Mouse (Mus musculus) embryonic facial prominence, embryonic 15.5 days (tissue): ENCODE data around the gene Rdx. TPM values are rescaled to one million over a fixed set of nuclear protein-coding genes. Genes with fewer than 3 reads are reported as not detected.

ENCODE experiments used
- ATAC-seq: fragments of 200-750 bp; cut with Nextera tagmentation; 2 replicates; pipeline ENCODE4 v1.8.0; 2017; ENCODE audit warnings: low read depth, moderate TSS enrichment; ENCODE audit not compliant: insufficient number of reproducible peaks, low FRiP score, low TSS enrichment
- H3K27ac ChIP-seq: fragments of 300-500 bp; sonication (generic); replicated peaks from 2 replicates; pipeline ENCODE4 v1.5.1; 2015; ENCODE audit warnings: mild to moderate bottlenecking, inconsistent platforms
- H3K27me3 ChIP-seq: fragments of 300-500 bp; sonication (generic); 2 replicates; pipeline ENCODE4 v1.6.1; 2015; ENCODE audit warnings: inconsistent platforms
- H3K36me3 ChIP-seq: fragments of 300-500 bp; sonication (generic); 2 replicates; pipeline ENCODE4 v1.6.1; 2015; ENCODE audit warnings: mild to moderate bottlenecking, inconsistent platforms
- H3K4me1 ChIP-seq: fragments of 300-500 bp; sonication (generic); 2 replicates; pipeline ENCODE4 v1.6.1; 2015; ENCODE audit warnings: inconsistent platforms
- H3K4me2 ChIP-seq: fragments of 300-500 bp; sonication (generic); replicated peaks from 2 replicates; pipeline ENCODE4 v1.6.1; 2015; ENCODE audit warnings: mild to moderate bottlenecking, inconsistent platforms
- H3K4me3 ChIP-seq: fragments of 300-500 bp; sonication (generic); replicated peaks from 2 replicates; pipeline ENCODE4 v1.5.1; 2015; ENCODE audit warnings: mild to moderate bottlenecking, inconsistent platforms
- H3K9ac ChIP-seq: fragments of 300-500 bp; sonication (generic); 2 replicates; pipeline ENCODE4 v1.6.1; 2015; ENCODE audit warnings: inconsistent platforms
- H3K9me3 ChIP-seq: fragments of 300-500 bp; sonication (generic); replicated peaks from 2 replicates; pipeline ENCODE4 v1.6.1; 2016; ENCODE audit warnings: inconsistent platforms
- WGBS: fragments of 180-500 bp; shearing (Covaris S2); methylation state at CpG from one replicate; pipeline ENCODE4 v1.1.7; 2015; 5-methylcytosine and 5-hydroxymethylcytosine counted together
- polyA plus RNA-seq: library from polyadenylated mRNA; unstranded; fragments of >200 nt; fragmentation: Nextera tagmentation; extraction: Ambion mirVana; gene quantifications from 2 replicates; pipeline ENCODE4 v1.2.1, GENCODE M21; 2015

Gene Rdx
- polyA plus RNA-seq = 105 and 109 TPM in 2 replicates

DNA sequence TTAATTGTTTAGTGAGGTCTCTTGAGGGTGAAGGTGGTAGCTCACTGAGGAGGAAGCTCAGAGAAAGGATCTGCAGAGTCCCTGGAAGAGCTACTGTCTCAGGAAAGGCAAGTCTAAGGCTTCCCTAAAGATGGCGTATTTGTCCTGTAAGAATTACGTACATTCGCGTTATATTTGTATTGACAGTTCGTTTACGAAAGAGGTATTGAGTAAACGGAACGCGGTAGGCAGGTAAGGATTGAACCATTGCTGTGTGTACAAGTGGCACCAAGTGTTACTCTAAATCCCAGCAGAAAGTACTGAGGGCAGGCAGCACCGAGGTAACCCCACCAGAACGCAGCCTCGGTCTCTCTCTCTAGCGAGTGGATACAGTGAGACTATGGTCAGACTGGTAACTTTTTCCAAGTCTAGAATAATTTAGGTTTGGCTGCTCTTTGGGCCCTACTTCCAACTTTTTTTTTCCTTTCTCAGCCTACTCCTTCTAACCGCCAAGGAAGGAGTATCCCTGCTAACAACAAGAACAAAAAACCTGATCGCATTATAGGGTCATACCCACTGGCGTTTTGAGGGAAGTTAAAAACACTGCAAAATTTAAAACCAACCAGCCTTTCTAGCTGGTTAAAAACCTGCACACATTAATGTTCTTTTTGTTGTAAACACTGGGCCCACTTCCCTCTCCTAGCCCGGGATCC, at the start of gene Rdx:
Rdx (plus strand) TSS at position 45 of the 692 bp plus-strand sequence.
- H3K4me3 ChIP-seq = peak within 1 kb of the TSS; percentile 90
- peaks cover 20% of the 10 kb centered on the region for H3K4me1 ChIP-seq
- H3K9me3 ChIP-seq = no peaks in the 10 kb centered on the region
- peak within 1 kb of the TSS; percentile 97 for H3K9ac ChIP-seq
- H3K4me2 ChIP-seq = peak within 1 kb of the TSS; percentile 59
- no peaks in the 10 kb centered on the region for H3K27me3 ChIP-seq
- 1% methylated on average over 17 of the region's 17 CpGs for WGBS
- peak; percentile 5; the same call in 1 of the 2 replicates for ATAC-seq
- H3K36me3 ChIP-seq = no peaks in the 10 kb centered on the region
- H3K27ac ChIP-seq = peak within 1 kb of the TSS; percentile 100

DNA sequence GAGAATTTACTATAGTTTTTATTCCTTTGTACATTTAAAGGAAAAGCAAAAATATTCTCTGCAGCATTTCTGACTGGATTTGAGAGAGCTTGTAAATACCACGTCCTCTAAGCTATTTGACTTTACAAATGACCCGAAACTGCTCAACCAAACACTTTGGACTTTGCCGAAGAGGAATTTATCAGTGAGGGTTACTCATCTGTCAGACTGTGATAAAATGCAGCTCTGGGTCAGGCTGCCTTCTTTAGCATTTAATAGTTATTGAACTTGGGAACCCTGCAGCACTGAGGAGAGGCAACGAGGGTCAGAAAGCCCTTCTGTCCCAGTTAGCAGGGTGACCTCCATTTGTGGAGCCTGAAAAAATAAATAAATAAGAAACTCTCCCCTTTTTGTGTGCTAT, 43.5 kb upstream of the Rdx start:
- no peak overlapping the region for H3K4me2 ChIP-seq
- no peak overlapping the region for H3K9ac ChIP-seq
- ATAC-seq = no peak
- H3K27me3 ChIP-seq = no peaks in the 10 kb centered on the region
- no peak overlapping the region for H3K27ac ChIP-seq
- H3K36me3 ChIP-seq = no peaks in the 10 kb centered on the region
- no peaks in the 10 kb centered on the region for H3K9me3 ChIP-seq
- 79% methylated on average over 4 of the region's 4 CpGs for WGBS
- no peak overlapping the region for H3K4me3 ChIP-seq
- no peaks in the 10 kb centered on the region for H3K4me1 ChIP-seq

DNA sequence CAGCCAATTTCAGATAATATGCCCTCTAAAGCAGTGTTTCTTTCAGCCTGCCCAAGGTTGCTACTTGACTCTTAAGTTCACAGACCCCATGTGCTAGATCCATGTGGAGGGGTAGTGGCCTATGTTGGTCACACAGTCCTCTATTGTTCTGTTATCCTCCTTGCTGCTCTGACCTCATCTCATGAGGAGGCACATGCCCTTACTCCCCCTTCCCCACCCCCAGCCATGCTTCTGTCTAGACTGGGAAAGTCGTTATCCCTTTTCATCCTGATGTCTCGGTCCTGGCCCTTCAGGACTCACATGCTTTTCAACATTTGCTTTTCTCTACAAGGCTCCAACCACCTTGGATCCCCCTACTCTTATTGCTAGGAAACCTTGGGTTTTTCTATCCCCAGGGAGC, 39.6 kb upstream of the Rdx start:
- no peaks in the 10 kb centered on the region for H3K36me3 ChIP-seq
- no peak overlapping the region for H3K4me3 ChIP-seq
- H3K27me3 ChIP-seq = no peaks in the 10 kb centered on the region
- no peak overlapping the region for H3K9ac ChIP-seq
- H3K4me2 ChIP-seq = no peak overlapping the region
- H3K4me1 ChIP-seq = no peaks in the 10 kb centered on the region
- ATAC-seq = no peak
- WGBS = 44% methylated on average over 2 of the region's 2 CpGs
- H3K9me3 ChIP-seq = no peaks in the 10 kb centered on the region
- H3K27ac ChIP-seq = no peak overlapping the region

DNA sequence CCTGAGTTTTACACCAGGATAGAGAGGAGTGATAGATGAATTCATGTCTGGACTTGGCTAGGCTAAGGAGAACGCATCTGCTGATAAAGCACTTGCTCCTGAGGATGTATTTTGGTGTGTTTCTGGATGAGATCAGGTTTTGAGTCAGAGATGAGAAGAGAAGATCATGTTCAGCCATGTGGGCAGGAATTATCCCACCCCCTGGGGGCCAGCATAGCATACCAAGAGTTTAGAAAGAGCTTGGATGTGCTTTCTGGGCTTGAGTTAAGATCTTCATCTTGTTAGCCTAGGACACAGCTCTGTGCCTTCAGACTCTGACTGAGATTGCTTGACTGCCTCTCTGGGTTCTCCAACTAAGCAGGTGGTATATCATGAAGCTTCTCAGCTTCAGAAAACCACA, 38.5 kb upstream of the Rdx start:
- H3K36me3 ChIP-seq = no peaks in the 10 kb centered on the region
- ATAC-seq = no peak
- no peak overlapping the region for H3K4me2 ChIP-seq
- H3K27ac ChIP-seq = no peak overlapping the region
- WGBS = 83% methylated on average over 1 of the region's 1 CpGs
- H3K27me3 ChIP-seq = no peaks in the 10 kb centered on the region
- H3K4me3 ChIP-seq = no peak overlapping the region
- H3K9me3 ChIP-seq = no peaks in the 10 kb centered on the region
- H3K9ac ChIP-seq = no peak overlapping the region
- H3K4me1 ChIP-seq = no peaks in the 10 kb centered on the region

DNA sequence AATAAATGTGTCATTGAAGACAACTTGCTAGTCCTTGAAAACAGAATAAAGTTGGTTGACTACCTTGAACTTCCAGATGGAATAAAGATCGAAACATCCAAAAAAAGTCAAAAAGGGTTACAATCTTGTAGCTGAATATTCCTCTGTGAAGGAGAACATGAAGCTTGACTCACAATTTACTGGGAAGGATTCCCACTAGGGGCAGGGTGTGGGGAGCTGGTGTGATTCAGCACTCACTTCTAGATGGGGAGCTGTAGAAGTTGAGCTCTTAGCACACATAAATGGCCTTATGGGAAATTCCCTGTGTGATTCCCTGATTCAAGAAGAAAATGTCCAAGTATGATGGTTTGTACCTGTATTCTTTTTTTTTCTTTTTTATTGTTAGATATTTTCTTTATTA, 34.7 kb upstream of the Rdx start:
- Histone ChIP-seq H3K4me3 (no peak overlapping the region), H3K27me3 (no peaks in the 10 kb centered on the region), H3K36me3 (no peaks in the 10 kb centered on the region), H3K9ac (no peak overlapping the region), H3K27ac (no peak overlapping the region), H3K9me3 (no peaks in the 10 kb centered on the region), H3K4me1 (no peaks in the 10 kb centered on the region), H3K4me2 (no peak overlapping the region)
- no peak for ATAC-seq
- WGBS = 98% methylated on average over 1 of the region's 1 CpGs

DNA sequence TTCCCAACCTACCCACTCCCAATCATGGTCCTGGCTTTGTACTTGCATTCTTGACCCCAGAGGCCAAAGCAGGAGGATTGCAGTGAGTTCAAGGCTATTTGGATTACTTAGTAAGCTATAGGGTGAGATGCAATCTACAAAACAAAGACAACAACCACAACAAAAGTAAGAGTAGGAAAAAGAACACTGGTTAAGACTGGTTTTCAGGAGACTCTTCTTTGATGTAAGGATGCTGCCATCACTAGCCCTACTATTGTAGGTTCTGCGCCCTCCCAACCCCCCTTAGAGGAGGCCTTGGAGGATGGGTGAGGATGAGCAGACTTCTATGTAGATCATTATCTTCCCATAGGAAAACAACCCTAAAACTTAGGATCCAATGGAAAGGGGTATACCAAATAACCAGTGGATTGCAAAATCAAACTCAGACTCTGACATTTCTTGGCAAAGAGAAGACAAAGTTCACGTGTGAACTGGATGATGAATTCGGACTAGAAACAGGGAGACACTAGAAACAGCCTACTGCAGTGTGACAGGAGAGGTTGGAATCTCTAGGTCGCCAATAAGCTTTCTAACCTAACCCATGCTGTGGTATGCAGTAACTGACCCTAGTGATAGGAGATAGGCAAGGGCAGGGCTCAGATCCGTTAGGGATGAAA, 34.1 kb upstream of the Rdx start:
- ATAC-seq = no peak
- WGBS = 77% methylated on average over 5 of the region's 5 CpGs
- H3K36me3 ChIP-seq = no peaks in the 10 kb centered on the region

DNA sequence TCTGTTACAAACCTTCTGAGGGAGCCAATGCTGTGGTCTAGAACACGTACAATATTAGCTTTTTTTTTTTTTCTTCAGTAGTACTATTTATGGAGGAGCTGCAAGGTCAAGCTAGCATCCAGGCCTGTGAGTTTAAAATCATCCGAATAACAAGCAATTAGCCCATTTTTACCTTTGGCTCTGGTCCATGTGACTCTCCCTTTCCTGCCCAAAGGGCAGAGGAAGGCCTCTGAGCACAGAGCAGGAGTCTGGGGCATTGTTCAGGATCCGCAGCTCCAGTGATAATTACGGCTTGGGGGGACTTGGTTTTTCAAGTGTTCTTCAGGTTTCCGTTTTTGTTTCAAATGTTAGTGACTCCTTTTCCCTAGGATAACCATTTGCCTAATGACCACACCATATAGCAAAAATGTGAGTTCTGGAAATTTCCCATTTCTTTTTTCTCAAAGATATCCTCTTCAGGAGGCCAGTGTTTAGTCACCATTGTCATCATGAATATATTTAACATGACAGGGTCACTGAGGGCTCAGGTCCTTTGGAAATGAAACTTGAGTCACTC, 33.0 kb upstream of the Rdx start:
- no peak overlapping the region for H3K9ac ChIP-seq
- H3K36me3 ChIP-seq = no peaks in the 10 kb centered on the region
- no peak overlapping the region for H3K27ac ChIP-seq
- no peak overlapping the region for H3K4me3 ChIP-seq
- ATAC-seq = no peak
- H3K4me1 ChIP-seq = no peaks in the 10 kb centered on the region
- H3K4me2 ChIP-seq = no peak overlapping the region
- 46% methylated on average over 5 of the region's 5 CpGs for WGBS
- no peaks in the 10 kb centered on the region for H3K9me3 ChIP-seq
- H3K27me3 ChIP-seq = no peaks in the 10 kb centered on the region

More for the DNA sequence above, 34.1 kb upstream of the Rdx start:
- no peak overlapping the region for H3K4me3 ChIP-seq
- no peak overlapping the region for H3K27ac ChIP-seq
- H3K4me2 ChIP-seq = no peak overlapping the region
- no peak overlapping the region for H3K9ac ChIP-seq
- H3K27me3 ChIP-seq = no peaks in the 10 kb centered on the region
- no peaks in the 10 kb centered on the region for H3K9me3 ChIP-seq
- no peaks in the 10 kb centered on the region for H3K4me1 ChIP-seq

DNA sequence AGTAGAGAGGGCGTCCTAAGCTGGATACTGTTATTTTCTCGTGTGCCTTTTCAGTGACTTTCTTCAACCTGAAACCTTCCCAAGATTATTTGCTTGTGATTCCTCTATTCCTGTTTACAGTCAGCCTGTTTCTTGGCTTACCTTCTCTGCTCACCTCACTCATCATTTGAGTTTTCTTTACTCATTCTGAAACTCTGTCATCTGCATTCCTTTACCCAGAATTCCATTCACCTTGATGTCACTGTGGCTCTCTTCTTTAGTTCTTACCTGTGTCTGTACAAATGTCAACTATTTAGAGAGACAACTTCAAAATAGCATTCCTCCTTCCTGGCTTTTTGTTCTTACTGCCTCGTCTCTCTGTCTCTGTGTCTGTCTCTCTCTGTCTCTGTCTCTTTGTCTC, 29.9 kb upstream of the Rdx start:
- no peak overlapping the region for H3K9ac ChIP-seq
- no peak for ATAC-seq
- no peak overlapping the region for H3K4me2 ChIP-seq
- H3K4me1 ChIP-seq = no peaks in the 10 kb centered on the region
- H3K4me3 ChIP-seq = no peak overlapping the region
- no peak overlapping the region for H3K27ac ChIP-seq
- H3K27me3 ChIP-seq = no peaks in the 10 kb centered on the region
- no peaks in the 10 kb centered on the region for H3K36me3 ChIP-seq
- 70% methylated on average over 3 of the region's 3 CpGs for WGBS
- H3K9me3 ChIP-seq = no peaks in the 10 kb centered on the region

DNA sequence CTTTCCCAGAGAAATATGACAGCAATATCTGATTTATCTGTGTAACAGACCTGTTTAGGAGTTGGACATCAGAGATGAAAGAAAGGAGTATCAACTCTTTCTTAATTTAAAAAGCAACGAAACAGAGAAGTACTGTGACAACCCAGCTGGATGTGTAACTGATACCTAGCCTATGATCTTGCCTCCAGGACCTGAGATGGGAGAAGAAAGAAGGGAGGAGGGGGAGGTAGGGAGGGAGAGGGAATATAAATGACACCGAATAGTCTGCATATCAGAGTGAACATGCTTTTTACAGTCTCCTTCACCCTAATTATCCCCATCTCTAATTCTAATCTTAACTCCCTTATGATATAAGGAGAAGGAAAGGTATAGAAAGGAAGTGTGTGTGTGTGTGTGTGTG, 29.1 kb upstream of the Rdx start:
- no peak overlapping the region for H3K4me3 ChIP-seq
- WGBS = 43% methylated on average over 2 of the region's 2 CpGs
- no peak overlapping the region for H3K27ac ChIP-seq
- no peak overlapping the region for H3K9ac ChIP-seq
- no peaks in the 10 kb centered on the region for H3K36me3 ChIP-seq
- no peaks in the 10 kb centered on the region for H3K27me3 ChIP-seq
- no peaks in the 10 kb centered on the region for H3K9me3 ChIP-seq
- no peaks in the 10 kb centered on the region for H3K4me1 ChIP-seq
- H3K4me2 ChIP-seq = no peak overlapping the region
- no peak for ATAC-seq

DNA sequence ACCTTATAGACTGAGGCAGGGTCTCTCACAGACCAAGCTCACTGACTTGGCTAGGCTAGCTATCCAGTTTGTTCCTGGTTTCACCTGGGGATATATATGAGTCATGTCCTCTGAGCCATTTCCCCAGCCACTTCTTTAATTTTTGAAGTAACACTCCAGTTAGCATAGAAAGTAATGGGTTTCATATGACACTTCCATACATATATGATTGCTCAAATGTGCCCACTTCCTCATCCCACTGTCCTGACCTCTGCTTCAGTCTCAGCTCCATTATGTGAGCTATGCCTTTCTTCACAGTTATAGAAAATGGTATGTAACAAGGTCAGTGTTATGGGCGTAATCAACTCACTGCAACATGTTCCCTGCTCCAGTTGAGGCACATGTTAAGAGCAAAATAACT, 28.5 kb upstream of the Rdx start:
- no peak overlapping the region for H3K4me3 ChIP-seq
- no peak overlapping the region for H3K27ac ChIP-seq
- no peaks in the 10 kb centered on the region for H3K27me3 ChIP-seq
- no peak for ATAC-seq
- no peaks in the 10 kb centered on the region for H3K36me3 ChIP-seq
- H3K4me1 ChIP-seq = no peaks in the 10 kb centered on the region
- no peak overlapping the region for H3K9ac ChIP-seq
- 91% methylated on average over 1 of the region's 1 CpGs for WGBS
- H3K4me2 ChIP-seq = no peak overlapping the region
- no peaks in the 10 kb centered on the region for H3K9me3 ChIP-seq

DNA sequence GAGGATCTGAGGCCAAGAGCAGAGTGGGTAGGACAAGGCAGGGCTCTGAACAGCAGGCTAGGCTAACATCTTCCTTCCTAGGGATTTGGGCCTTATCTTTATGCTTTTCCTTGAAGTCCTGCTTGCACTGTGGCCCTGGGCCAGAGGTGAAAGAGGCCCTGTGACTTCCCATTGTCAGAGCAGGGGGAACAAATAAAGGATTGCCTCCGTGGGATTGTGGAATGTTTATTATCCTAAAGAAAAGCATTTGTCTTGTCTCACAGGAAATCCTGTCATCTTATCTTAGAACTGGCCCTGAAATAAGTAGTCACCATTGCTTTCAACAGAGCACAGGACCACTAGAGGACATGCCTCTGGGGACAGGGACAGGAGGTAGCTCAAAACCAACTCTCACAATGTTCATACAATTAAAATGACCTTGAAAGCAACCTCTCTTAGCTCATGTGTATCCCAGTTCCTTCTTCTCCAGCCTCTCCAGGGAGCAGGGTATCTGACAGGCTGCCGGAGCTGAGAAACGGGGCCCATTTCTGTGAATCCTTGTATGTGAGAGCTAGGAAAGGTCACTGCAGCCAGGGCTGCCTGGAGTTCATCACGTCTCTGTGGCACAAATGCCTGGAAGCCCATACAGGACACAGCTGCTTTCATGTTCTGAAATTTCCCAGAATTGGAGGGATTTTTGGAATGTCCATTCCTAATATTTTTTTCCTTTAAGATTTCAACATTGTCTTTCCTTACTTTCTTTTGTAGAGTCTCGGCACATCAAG, 19.5 kb upstream of the Rdx start:
- Histone ChIP-seq H3K27me3 (no peaks in the 10 kb centered on the region), H3K4me1 (no peaks in the 10 kb centered on the region), H3K27ac (no peak overlapping the region), H3K36me3 (no peaks in the 10 kb centered on the region), H3K9me3 (no peaks in the 10 kb centered on the region), H3K9ac (no peak overlapping the region), H3K4me2 (no peak overlapping the region), H3K4me3 (no peak overlapping the region)
- WGBS = 48% methylated on average over 5 of the region's 5 CpGs
- no peak for ATAC-seq
